Mouse (Mus musculus): ENCODE measurements around the gene Trp53i13.

DNA sequence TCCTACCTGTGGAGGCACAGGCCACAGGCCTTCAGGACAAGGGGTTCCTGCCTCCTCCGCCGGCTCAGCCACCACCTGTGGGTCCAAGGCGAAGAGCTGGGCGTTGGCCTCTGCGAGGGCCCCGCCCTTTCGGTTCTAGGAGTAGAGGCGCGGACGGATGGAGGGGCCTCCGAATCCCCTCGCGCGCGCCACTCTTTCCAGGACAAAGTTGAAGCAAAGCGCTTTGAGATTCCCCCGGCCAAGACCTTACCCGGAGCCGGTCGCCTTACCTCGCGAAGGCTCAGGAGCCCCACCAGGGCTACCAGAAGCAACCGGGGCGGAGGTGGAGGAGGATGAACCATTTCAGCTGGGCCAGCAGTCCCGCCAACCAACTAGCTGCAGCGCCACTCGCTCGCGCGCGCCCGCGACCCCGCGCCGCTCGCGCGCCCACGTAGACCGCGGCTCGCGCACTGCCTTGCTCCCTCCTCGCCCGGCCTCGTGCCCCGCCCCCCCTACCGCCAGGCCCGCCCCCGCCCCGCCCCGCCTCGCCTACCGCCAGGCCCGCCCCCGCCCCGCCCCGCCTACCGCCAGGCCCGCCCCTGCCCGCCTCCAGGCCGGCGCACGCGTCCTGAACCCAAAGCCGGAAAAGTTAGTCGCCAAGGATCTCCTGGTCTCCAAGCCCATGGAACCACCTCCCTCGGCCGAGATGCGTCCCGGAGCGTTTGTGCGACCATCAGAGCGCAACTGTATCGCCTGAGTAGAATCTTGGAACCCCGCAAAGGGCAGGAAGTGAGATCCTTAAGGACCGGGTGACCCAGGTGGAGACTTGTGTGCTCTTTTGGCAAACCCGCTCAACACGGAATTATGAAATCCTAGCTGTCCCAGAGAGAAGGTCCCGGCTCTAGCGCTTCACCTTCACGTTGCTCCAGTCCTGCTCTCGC, 2.6 kb downstream of the Trp53i13 start:
- TF ChIP-seq POLR2A (IDR thresholded peaks at IDR 0.05; ENCODE audit: extremely low read depth, insufficient read depth, low read length) (peak; percentile 90), CTCF (IDR thresholded peaks at IDR 0.05; ENCODE audit: low read depth, low read length) (no peak)
